Mouse (Mus musculus): ENCODE data around the gene Gm10837. TPM values are rescaled to one million over a fixed set of nuclear protein-coding genes. Genes with fewer than 3 reads are reported as not detected.

The Gm10837 gene
- polyA plus RNA-seq, 1 experiment from 2014 or later = not detected

- no peak for TF ChIP-seq EP300 (optimal IDR thresholded peaks at IDR 0.05)
- no peak for TF ChIP-seq CTCF (IDR thresholded peaks at IDR 0.05; ENCODE audit: low read depth)
- Histone ChIP-seq H3K4me3 (ENCODE audit: low read depth, low read length) (no peak overlapping the region), H3K27ac (replicated peaks) (no peak overlapping the region), H3K27me3 (ENCODE audit: control insufficient read depth, insufficient read depth, low read length) (peaks cover 22% of the 10 kb centered on the region), H3K9me3 (ENCODE audit: control insufficient read depth, low read length) (no peaks in the 10 kb centered on the region), H3K9ac (ENCODE audit: low read length) (no peak overlapping the region), H3K4me1 (replicated peaks; ENCODE audit: control insufficient read depth, insufficient read depth) (no peaks in the 10 kb centered on the region), H3K4me2 (replicated peaks; ENCODE audit: low read depth) (no peak overlapping the region), H3K36me3 (ENCODE audit: control insufficient read depth, insufficient read depth, low read length) (no peaks in the 10 kb centered on the region)
- no peak for DNase-seq (ENCODE audit: low spot score)
- ATAC-seq (ENCODE audit: low FRiP score, low TSS enrichment) = no peak
- WGBS = 4% methylated on average over 12 of the region's 12 CpGs
These were observed 4.7 kb upstream of the Gm10837 start for GRCm38 (mm10) chr14:122485635-122486181.

- peaks cover 18% of the 10 kb centered on the region for H3K27me3 ChIP-seq (ENCODE audit: control insufficient read depth, insufficient read depth, low read length)
- H3K4me2 ChIP-seq (replicated peaks; ENCODE audit: low read depth) = no peak overlapping the region
- H3K9me3 ChIP-seq (ENCODE audit: control insufficient read depth, low read length) = no peaks in the 10 kb centered on the region
- H3K4me1 ChIP-seq (replicated peaks; ENCODE audit: control insufficient read depth, insufficient read depth) = no peaks in the 10 kb centered on the region
- WGBS = 3% methylated on average over 1 of the region's 1 CpGs
- TF ChIP-seq EP300 (optimal IDR thresholded peaks at IDR 0.05) (no peak), CTCF (IDR thresholded peaks at IDR 0.05; ENCODE audit: low read depth) (no peak)
- no peak for DNase-seq (ENCODE audit: low spot score)
- no peak overlapping the region for H3K9ac ChIP-seq (ENCODE audit: low read length)
- no peaks in the 10 kb centered on the region for H3K36me3 ChIP-seq (ENCODE audit: control insufficient read depth, insufficient read depth, low read length)
- no peak for ATAC-seq (ENCODE audit: low FRiP score, low TSS enrichment)
- no peak overlapping the region for H3K4me3 ChIP-seq (ENCODE audit: low read depth, low read length)
- H3K27ac ChIP-seq (replicated peaks) = no peak overlapping the region
These were observed 3.8 kb upstream of the Gm10837 start for GRCm38 (mm10) chr14:122486611-122487010.

GRCm38 (mm10) chr14:122487366-122487765 is 3.0 kb upstream of the Gm10837 start:
- Histone ChIP-seq H3K27me3 (ENCODE audit: control insufficient read depth, insufficient read depth, low read length) (peaks cover 18% of the 10 kb centered on the region), H3K9ac (ENCODE audit: low read length) (no peak overlapping the region), H3K4me3 (ENCODE audit: low read depth, low read length) (no peak overlapping the region), H3K4me2 (replicated peaks; ENCODE audit: low read depth) (no peak overlapping the region), H3K27ac (replicated peaks) (no peak overlapping the region), H3K36me3 (ENCODE audit: control insufficient read depth, insufficient read depth, low read length) (no peaks in the 10 kb centered on the region), H3K4me1 (replicated peaks; ENCODE audit: control insufficient read depth, insufficient read depth) (no peaks in the 10 kb centered on the region), H3K9me3 (ENCODE audit: control insufficient read depth, low read length) (no peaks in the 10 kb centered on the region)
- TF ChIP-seq CTCF (IDR thresholded peaks at IDR 0.05; ENCODE audit: low read depth) (no peak), EP300 (optimal IDR thresholded peaks at IDR 0.05) (no peak)
- WGBS = 11% methylated on average over 5 of the region's 5 CpGs
- ATAC-seq (ENCODE audit: low FRiP score, low TSS enrichment) = no peak
- DNase-seq (ENCODE audit: low spot score) = no peak

- H3K9me3 ChIP-seq (ENCODE audit: control insufficient read depth, low read length) = no peaks in the 10 kb centered on the region
- no peak overlapping the region for H3K27ac ChIP-seq (replicated peaks)
- H3K27me3 ChIP-seq (ENCODE audit: control insufficient read depth, insufficient read depth, low read length) = peaks cover 13% of the 10 kb centered on the region
- ATAC-seq (ENCODE audit: low FRiP score, low TSS enrichment) (no peak), DNase-seq (ENCODE audit: low spot score) (no peak)
- H3K4me3 ChIP-seq (ENCODE audit: low read depth, low read length) = no peak overlapping the region
- no peaks in the 10 kb centered on the region for H3K36me3 ChIP-seq (ENCODE audit: control insufficient read depth, insufficient read depth, low read length)
- H3K9ac ChIP-seq (ENCODE audit: low read length) = no peak overlapping the region
- TF ChIP-seq EP300 (optimal IDR thresholded peaks at IDR 0.05) (no peak), CTCF (IDR thresholded peaks at IDR 0.05; ENCODE audit: low read depth) (no peak)
- 2% methylated on average over 5 of the region's 5 CpGs for WGBS
- H3K4me2 ChIP-seq (replicated peaks; ENCODE audit: low read depth) = no peak overlapping the region
- no peaks in the 10 kb centered on the region for H3K4me1 ChIP-seq (replicated peaks; ENCODE audit: control insufficient read depth, insufficient read depth)
These were observed 1.3 kb upstream of the Gm10837 start for GRCm38 (mm10) chr14:122489041-122489440.

DNA sequence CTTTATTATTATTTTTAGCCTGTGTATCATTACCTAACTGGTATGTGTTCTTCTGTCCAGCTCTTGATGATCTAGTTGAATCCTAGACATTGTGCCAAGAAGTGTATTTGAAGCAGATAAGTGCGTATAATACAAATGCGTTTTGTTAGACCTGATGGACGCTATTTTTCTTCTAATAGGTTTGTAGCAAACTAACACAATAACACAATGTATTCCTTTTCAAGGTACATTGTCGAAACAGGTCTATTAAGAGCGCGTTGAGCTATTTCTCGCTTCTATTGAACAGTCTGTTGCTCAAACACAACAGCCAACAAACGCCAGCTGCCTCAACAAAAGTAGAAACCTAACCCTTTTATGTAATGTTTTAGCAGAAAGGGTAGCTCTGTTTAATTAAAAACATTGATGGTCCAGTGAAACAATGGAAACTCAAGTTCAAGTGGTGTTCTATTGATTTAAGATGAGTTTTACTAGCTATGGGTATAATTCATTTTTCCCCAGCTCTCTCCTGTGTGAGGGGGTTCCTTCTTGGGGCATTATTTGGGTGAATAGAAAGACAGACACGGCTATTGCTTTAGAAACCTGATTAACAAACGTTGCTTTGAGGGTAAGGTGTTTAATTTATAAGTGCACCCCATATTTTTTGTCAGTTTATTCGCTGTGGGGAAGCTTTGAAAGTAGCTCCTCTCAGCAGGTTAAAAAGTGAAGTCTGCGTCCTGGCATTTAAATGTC is 536 bp upstream of the Gm10837 start:
- H3K4me3 ChIP-seq (ENCODE audit: low read depth, low read length) = no peak overlapping the region
- peaks cover 11% of the 10 kb centered on the region; the same call in 1 of the 2 replicates for H3K27me3 ChIP-seq (ENCODE audit: control insufficient read depth, insufficient read depth, low read length)
- no peak overlapping the region for H3K9ac ChIP-seq (ENCODE audit: low read length)
- no peak for ATAC-seq (ENCODE audit: low FRiP score, low TSS enrichment)
- no peaks in the 10 kb centered on the region for H3K36me3 ChIP-seq (ENCODE audit: control insufficient read depth, insufficient read depth, low read length)
- H3K27ac ChIP-seq (replicated peaks) = no peak overlapping the region
- WGBS = 9% methylated on average over 12 of the region's 12 CpGs
- TF ChIP-seq EP300 (optimal IDR thresholded peaks at IDR 0.05) (no peak), CTCF (IDR thresholded peaks at IDR 0.05; ENCODE audit: low read depth) (no peak)
- no peak for DNase-seq (ENCODE audit: low spot score)
- H3K9me3 ChIP-seq (ENCODE audit: control insufficient read depth, low read length) = no peaks in the 10 kb centered on the region
- no peak overlapping the region for H3K4me2 ChIP-seq (replicated peaks; ENCODE audit: low read depth)
- no peaks in the 10 kb centered on the region for H3K4me1 ChIP-seq (replicated peaks; ENCODE audit: control insufficient read depth, insufficient read depth)

DNA sequence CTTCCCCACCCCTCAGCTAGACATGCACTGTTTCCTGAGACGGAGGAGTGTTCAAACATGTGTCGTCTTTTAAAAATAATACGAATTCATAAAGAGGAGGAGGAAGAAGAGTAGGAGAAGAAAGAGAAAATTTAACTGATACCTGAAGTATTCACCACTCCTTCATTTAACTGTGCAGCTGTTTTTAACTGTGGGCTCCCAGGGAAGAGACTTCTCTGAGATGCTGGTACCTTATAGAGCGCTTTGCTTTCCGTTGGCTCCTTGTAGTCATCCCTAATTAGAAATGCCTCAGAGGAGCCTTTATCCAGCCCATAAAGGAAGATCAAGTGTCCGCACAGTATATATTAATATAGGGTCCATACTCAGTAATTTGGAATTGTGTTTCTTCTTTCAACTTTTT is 1.1 kb downstream of the Gm10837 start:
- no peak overlapping the region for H3K9ac ChIP-seq (ENCODE audit: low read length)
- H3K4me3 ChIP-seq (ENCODE audit: low read depth, low read length) = no peak overlapping the region
- H3K27ac ChIP-seq (replicated peaks) = no peak overlapping the region
- DNase-seq (ENCODE audit: low spot score) (no peak), ATAC-seq (ENCODE audit: low FRiP score, low TSS enrichment) (no peak)
- 78% methylated on average over 6 of the region's 6 CpGs for WGBS
- no peaks in the 10 kb centered on the region for H3K9me3 ChIP-seq (ENCODE audit: control insufficient read depth, low read length)
- H3K27me3 ChIP-seq (ENCODE audit: control insufficient read depth, insufficient read depth, low read length) = peaks cover 6% of the 10 kb centered on the region; the same call in 1 of the 2 replicates
- H3K4me2 ChIP-seq (replicated peaks; ENCODE audit: low read depth) = no peak overlapping the region
- H3K4me1 ChIP-seq (replicated peaks; ENCODE audit: control insufficient read depth, insufficient read depth) = no peaks in the 10 kb centered on the region
- TF ChIP-seq EP300 (optimal IDR thresholded peaks at IDR 0.05) (no peak), CTCF (IDR thresholded peaks at IDR 0.05; ENCODE audit: low read depth) (no peak)
- H3K36me3 ChIP-seq (ENCODE audit: control insufficient read depth, insufficient read depth, low read length) = no peaks in the 10 kb centered on the region
